Mouse (Mus musculus): ENCODE results near the gene Fam71f1.
A peak's percentile ranks its signal among the peaks of the same experiment; 100 is the strongest.

Fam71f1 gene

GRCm38 (mm10) chr6:29318879-29319278, at the start of gene Fam71f1:
Gene Fam71f1 (plus strand): TSS chr6:29319140.
- DNase-seq (ENCODE audit: low read depth), result no peak

- DNase-seq (ENCODE audit: low read depth), result no peak
These were observed 48.0 kb upstream of the Fam71f1 start for GRCm38 (mm10) chr6:29270961-29271360.

DNA sequence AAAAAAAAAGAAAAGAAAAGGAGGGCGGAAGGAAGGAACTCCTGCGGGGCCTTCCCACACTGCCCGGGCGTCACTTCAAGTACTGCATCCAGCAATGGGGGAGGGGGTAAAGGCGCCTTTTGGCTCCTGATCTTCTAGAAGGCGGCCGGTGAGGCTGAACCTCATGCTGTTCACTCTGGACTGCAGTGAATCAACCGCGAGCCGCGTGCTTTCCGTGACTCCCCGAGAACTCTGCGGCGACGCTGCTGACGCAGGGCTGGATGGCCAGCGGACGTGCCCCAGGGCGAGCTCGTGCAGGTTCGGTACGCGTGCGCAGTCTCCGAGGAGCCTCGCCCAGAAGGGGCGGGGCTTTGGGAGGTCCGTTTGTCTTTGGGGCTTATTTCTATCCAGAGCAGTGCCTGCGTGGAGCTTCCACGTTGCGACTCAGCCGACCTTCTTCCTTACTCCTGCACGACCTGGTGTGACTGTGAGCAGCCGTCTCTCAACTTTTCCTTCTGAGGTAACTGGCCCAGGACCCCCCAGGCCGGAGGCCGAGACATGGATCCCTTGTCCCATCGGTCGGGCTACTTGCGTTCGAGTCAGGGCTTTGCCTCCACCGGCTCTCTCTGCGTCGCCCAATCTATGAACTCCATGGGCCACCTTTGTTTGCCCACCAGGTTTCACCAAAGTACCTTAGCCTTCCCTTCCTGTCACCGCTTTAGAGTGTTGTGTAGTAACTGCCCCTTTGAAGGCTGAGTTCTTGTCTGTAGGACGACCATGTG, 46.4 kb upstream of the Fam71f1 start, which contains the start of gene Hilpda:
TSS of gene Hilpda (plus strand) at position 177 of the 761 bp plus-strand sequence.
- peak; percentile 93 for DNase-seq (ENCODE audit: low read depth)

DNA sequence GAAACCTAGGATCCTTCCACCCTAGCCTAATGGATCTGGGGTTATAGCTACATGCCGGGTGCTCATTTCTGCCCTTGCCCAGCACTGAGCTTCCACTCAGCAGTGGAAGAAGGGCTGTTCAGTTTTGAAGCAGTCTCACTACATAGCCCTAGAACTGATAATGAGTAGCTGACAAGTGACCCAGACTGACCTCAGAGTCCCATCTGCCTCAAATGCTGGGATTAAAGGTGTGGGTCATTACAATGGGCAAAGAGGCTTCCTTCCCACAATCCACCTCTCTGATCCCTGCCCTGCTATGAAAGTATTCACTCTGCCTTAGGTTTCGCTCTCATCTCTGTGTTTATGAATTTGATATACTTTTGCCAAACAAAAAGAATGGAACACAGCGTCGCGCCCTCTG, 42.2 kb upstream of the Fam71f1 start:
- DNase-seq (ENCODE audit: low read depth), result no peak

DNA sequence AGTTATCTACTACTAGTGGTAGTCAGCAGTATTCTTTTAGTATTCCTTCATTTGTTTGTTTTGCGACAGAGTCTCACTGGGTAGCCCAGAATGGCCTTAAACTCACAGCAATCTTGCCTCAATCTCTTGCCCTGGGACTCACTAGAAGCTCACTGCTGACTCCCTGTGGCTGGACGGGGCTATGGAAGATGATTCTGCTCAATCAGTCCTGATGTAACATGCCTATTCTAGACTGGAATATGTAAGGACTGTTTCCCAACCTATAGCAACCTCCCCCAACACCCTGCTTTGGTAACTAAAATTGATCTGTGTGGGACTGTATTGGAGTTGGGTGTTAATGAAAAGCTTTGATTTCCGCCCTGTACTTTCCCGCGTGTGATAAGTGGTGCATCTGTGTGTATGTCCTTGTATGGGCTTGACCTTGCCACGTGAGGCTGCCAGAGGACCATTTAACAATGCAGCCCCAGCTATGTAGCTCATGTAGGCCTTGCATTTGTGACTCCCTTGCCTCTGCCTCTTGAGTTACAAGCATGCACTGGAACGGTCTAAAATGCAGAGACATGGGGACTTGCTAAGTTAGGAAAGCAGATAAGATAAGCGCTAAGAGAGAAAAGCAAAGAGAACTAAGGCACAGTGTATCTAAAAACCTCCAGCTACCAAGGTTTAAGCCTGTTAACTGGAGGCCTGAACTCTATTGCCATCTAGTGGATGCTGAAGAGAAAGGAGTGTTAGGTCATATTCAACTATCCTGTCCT, 40.2 kb upstream of the Fam71f1 start:
- DNase-seq (ENCODE audit: low read depth), result peak; percentile 54

DNA sequence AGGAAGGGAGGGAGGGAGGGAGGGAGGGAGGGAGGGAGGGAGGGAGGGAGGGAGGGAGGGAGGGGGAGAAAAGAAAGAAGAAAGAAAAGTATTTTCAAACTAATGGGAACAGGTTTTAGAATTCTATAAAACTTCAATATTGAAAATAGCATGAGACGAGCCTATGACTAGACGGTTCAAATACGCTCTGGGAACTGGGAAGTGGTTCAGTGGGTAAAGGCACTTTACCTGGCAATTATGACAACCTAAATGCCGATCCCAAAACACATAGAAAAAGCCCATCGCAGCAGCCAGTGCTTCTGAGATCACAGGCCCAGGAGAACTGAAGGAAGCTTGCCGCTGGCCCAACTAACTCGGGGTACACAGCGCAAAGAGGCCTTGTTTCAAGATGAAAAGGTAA, 39.6 kb upstream of the Fam71f1 start, which contains the start of gene Fam71f2:
TSS of gene Fam71f2 (plus strand) at position 301 of the 400 bp plus-strand sequence.
- DNase-seq (ENCODE audit: low read depth), result no peak

DNA sequence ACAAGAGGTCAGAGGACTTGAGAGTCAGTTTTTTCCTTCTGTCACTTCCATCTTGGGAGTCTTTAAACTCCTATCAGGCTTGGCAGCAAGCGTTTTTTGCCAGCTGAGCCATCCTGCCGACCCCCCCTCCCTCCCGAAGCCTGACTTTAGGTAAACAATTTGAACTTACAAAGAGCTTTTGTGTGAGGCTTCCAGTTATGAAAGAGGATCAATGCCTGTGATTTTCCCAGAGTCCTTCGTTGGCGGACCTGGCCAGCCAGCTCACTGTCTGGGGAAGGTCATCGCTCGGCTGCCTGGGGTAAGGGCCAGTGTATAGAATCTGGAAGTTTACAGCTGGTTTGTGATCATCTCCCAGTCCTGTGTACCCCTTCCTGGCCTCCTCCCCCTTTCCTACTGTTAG, 38.3 kb upstream of the Fam71f1 start:
- no peak for DNase-seq (ENCODE audit: low read depth)

- no peak for DNase-seq (ENCODE audit: low read depth)
These were observed 32.1 kb upstream of the Fam71f1 start for GRCm38 (mm10) chr6:29286870-29287269.

- DNase-seq (ENCODE audit: low read depth), result no peak
These were observed 31.5 kb upstream of the Fam71f1 start for GRCm38 (mm10) chr6:29287481-29287880.

- no peak for DNase-seq (ENCODE audit: low read depth)
These were observed 31.0 kb upstream of the Fam71f1 start for GRCm38 (mm10) chr6:29287944-29288343.

- no peak for DNase-seq (ENCODE audit: low read depth)
These were observed 30.3 kb upstream of the Fam71f1 start for GRCm38 (mm10) chr6:29288651-29289050.

DNA sequence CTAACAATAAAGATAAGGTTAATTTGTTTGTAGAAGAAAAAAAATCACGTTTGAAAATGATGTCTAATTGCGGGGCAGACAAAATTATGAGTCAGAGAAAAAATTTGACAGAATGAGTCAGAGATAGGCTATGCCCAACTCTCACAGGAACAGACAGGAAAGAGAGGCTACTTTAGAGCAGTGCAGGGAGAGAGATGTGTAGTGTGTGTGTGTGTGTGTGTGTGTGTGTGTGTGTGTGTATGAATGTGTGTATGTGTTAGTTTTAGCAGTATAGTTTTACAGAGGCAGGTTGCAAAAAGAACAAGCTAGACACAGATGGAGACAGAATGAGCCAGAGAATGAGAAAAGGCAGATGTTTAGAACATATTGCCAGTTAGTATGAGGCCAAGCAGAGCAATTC, 19.8 kb upstream of the Fam71f1 start:
- no peak for DNase-seq (ENCODE audit: low read depth)

DNA sequence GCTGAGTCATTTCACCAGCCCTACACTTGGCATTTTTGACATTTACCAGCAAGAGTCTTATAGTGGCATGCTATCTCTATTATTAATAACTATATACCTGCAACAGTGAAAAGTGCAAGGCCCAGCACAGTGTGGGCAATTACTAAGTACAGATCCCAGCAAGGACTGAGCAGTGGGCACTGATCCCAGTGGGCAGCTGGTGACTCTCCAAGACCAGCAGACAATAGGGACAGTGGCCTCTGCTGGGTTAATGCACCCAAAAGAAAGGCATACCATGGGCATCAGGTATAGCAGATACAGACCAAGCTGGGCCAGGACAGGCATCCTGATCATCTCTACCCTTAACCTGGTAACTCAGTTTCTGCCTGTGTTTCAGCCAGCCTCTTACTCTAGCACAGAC, 15.7 kb upstream of the Fam71f1 start:
- no peak for DNase-seq (ENCODE audit: low read depth)

DNA sequence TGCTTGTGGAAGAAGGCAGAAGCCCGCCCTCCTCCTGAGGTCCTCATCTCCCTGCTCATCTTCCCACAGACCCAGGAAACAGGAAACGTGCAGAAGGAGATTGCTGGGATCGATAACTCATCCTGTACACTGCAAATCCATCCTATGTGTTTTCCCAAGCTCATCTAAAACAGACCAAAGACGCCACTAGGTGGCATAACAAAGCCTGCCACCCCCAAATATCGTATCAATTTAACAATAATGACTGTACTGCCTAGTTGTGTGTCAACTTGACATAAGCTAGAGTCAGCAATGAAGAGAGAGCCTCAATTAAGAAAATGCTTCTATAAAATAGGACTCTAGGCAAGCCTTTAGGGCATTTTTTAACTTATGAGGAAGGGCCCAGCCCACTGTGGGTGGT, 15.2 kb upstream of the Fam71f1 start:
- DNase-seq (ENCODE audit: low read depth), result no peak

- DNase-seq (ENCODE audit: low read depth), result no peak
These were observed 13.5 kb upstream of the Fam71f1 start for GRCm38 (mm10) chr6:29305462-29305861.

DNA sequence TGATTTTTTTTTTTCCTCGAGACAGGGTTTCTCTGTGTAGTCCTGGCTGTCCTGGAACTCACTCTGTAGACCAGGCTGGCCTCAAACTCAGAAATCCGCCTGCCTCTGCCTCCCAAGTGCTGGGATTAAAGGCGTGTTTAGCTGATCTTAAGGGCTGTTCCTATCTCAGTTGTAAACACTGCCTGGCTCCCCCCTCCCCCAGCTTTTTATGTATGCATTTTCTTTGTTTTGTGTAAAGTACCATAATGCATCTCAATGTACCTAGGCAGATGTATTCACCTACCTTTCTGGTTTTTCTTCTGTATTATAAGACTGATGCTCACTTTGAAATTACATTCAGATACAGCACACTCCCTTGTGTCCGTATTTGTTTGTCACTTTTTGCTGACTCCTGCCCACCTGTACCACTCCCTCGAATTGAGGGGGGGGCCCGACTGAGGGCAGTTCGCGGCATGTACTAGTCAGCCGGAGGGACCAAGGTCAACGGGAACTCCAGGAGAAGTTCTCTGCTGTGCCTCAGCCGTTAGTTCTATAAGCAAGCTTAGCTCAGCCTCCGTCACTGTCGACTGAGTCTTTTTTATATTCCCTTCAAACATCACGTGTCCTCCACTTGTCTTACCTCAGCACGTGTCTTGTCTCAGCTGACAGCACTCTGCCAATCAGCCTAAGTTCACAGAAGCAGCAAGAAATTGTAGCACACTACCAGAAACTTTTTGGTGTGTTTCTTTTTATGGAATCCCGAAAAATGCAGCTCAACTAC, 9.9 kb upstream of the Fam71f1 start:
- no peak for DNase-seq (ENCODE audit: low read depth)

GRCm38 (mm10) chr6:29313690-29314202, 5.2 kb upstream of the Fam71f1 start:
- no peak for DNase-seq (ENCODE audit: low read depth)

GRCm38 (mm10) chr6:29317286-29317685, 1.7 kb upstream of the Fam71f1 start:
- DNase-seq (ENCODE audit: low read depth), result no peak

- no peak for DNase-seq (ENCODE audit: low read depth)
These were observed 999 bp upstream of the Fam71f1 start for GRCm38 (mm10) chr6:29317941-29318340.

GRCm38 (mm10) chr6:29321586-29321985, 2.6 kb downstream of the Fam71f1 start:
- DNase-seq (ENCODE audit: low read depth), result no peak

GRCm38 (mm10) chr6:29322147-29322546, 3.2 kb downstream of the Fam71f1 start:
- no peak for DNase-seq (ENCODE audit: low read depth)

DNA sequence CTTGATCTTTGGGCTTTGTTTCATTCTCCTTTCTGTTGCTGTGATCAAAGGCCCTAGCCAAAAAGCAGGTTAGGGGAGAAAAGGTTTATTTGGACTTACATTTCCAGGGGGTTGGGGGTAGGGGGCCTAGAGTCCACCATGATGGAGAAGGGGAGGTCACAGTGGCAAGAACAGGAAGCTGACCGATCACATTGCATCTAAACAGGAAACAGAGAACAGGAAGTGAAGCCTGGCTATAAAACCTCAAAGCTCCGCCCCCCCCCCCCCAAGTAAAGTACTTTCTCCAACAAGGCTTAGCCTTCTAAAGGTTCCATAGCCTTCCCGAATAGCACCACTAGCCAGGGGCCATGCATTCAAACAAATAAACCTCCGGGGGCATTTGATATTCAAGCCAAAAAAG, 3.8 kb downstream of the Fam71f1 start:
- no peak for DNase-seq (ENCODE audit: low read depth)

Measured in c-Kit-positive CD71-positive TER-119-negative erythroid progenitor cells, embryonic 14.5 days (primary cell).